Mouse (Mus musculus): ENCODE data around the gene Rhbdf2. TPM values are rescaled to one million over a fixed set of nuclear protein-coding genes. Genes with fewer than 3 reads are reported as not detected.
A peak's percentile ranks its signal among the peaks of the same experiment; 100 is the strongest.

Gene Rhbdf2
- polyA plus RNA-seq, 1 experiment from 2014 or later = 5.7 TPM

GRCm38 (mm10) chr11:116672595-116672994, 45.8 kb upstream of the Rhbdf2 start:
- Histone ChIP-seq H3K4me3 (ENCODE audit: low read depth, low read length) (peak overlapping the region; percentile 71), H3K4me1 (replicated peaks; ENCODE audit: control insufficient read depth, insufficient read depth) (no peaks in the 10 kb centered on the region), H3K4me2 (replicated peaks; ENCODE audit: low read depth) (peak overlapping the region; percentile 93), H3K36me3 (ENCODE audit: control insufficient read depth, insufficient read depth, low read length) (peaks cover 17% of the 10 kb centered on the region; the same call in 1 of the 2 replicates), H3K9me3 (ENCODE audit: control insufficient read depth, low read length) (no peaks in the 10 kb centered on the region), H3K27ac (replicated peaks) (no peak overlapping the region), H3K27me3 (ENCODE audit: control insufficient read depth, insufficient read depth, low read length) (no peaks in the 10 kb centered on the region), H3K9ac (ENCODE audit: low read length) (peak overlapping the region; percentile 79; the same call in 1 of the 2 replicates)
- no peak for DNase-seq (ENCODE audit: low spot score)
- TF ChIP-seq CTCF (IDR thresholded peaks at IDR 0.05; ENCODE audit: low read depth) = 0 out of 2 replicates have a peak, but pooled peaks have one; percentile 17
- TF ChIP-seq EP300 (optimal IDR thresholded peaks at IDR 0.05) = no peak
- 7% methylated on average over 7 of the region's 7 CpGs for WGBS
- ATAC-seq (ENCODE audit: low FRiP score, low TSS enrichment) = no peak

DNA sequence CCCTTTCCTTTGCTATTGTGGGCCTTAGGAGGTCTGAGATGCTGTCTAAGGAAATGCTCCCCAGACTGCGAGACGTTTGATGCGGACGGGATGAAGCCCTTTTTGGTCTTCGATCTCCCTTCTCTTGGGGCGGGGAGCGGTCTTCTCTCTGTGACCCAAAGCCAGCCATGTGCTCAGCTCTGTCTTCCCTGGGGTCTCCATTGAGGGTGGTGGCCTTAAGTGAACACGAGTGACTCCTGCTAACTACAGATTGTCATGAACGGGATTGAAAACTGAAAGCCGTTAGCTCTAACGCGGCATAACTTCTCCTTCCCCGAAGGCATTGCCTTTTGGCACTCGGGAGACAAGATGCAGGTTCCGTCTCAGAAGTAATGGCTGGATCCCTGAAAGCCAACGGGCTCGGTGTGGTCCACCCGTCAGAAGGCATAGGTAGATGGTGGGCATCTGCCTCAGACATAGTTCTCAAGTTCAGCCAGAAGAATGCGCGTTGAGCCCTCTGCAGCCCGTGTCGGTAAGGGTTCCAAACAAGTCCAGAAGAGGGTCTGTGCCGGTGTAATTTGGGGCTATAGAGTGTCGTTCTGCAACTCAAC, 45.1 kb upstream of the Rhbdf2 start:
- Histone ChIP-seq H3K4me1 (replicated peaks; ENCODE audit: control insufficient read depth, insufficient read depth) (no peaks in the 10 kb centered on the region), H3K27me3 (ENCODE audit: control insufficient read depth, insufficient read depth, low read length) (no peaks in the 10 kb centered on the region), H3K36me3 (ENCODE audit: control insufficient read depth, insufficient read depth, low read length) (peaks cover 17% of the 10 kb centered on the region; the same call in 1 of the 2 replicates), H3K27ac (replicated peaks) (peak overlapping the region; percentile 80), H3K4me2 (replicated peaks; ENCODE audit: low read depth) (peak overlapping the region; percentile 93), H3K9ac (ENCODE audit: low read length) (peak overlapping the region; percentile 79), H3K4me3 (ENCODE audit: low read depth, low read length) (peak overlapping the region; percentile 71), H3K9me3 (ENCODE audit: control insufficient read depth, low read length) (no peaks in the 10 kb centered on the region)
- TF ChIP-seq CTCF (IDR thresholded peaks at IDR 0.05; ENCODE audit: low read depth) (no peak), EP300 (optimal IDR thresholded peaks at IDR 0.05) (no peak)
- no peak; the same call in 1 of the 2 replicates for ATAC-seq (ENCODE audit: low FRiP score, low TSS enrichment)
- WGBS = under 1% methylated on average over 24 of the region's 24 CpGs
- DNase-seq (ENCODE audit: low spot score) = peak; percentile 35

GRCm38 (mm10) chr11:116671112-116671844, 44.5 kb upstream of the Rhbdf2 start:
- TF ChIP-seq EP300 (optimal IDR thresholded peaks at IDR 0.05) = peak; percentile 98
- TF ChIP-seq CTCF (IDR thresholded peaks at IDR 0.05; ENCODE audit: low read depth) = peak; percentile 79
- Histone ChIP-seq H3K27ac (replicated peaks) (peak overlapping the region; percentile 80), H3K27me3 (ENCODE audit: control insufficient read depth, insufficient read depth, low read length) (no peaks in the 10 kb centered on the region), H3K36me3 (ENCODE audit: control insufficient read depth, insufficient read depth, low read length) (peaks cover 15% of the 10 kb centered on the region; the same call in 1 of the 2 replicates), H3K9ac (ENCODE audit: low read length) (peak overlapping the region; percentile 79), H3K4me1 (replicated peaks; ENCODE audit: control insufficient read depth, insufficient read depth) (no peaks in the 10 kb centered on the region), H3K9me3 (ENCODE audit: control insufficient read depth, low read length) (no peaks in the 10 kb centered on the region), H3K4me2 (replicated peaks; ENCODE audit: low read depth) (peak overlapping the region; percentile 93), H3K4me3 (ENCODE audit: low read depth, low read length) (peak overlapping the region; percentile 71)
- peak; percentile 91 for ATAC-seq (ENCODE audit: low FRiP score, low TSS enrichment)
- 1% methylated on average over 45 of the region's 45 CpGs for WGBS
- peak; percentile 96 for DNase-seq (ENCODE audit: low spot score)

GRCm38 (mm10) chr11:116670386-116670785, 43.6 kb upstream of the Rhbdf2 start:
- no peaks in the 10 kb centered on the region for H3K4me1 ChIP-seq (replicated peaks; ENCODE audit: control insufficient read depth, insufficient read depth)
- H3K9ac ChIP-seq (ENCODE audit: low read length) = no peak overlapping the region
- H3K27me3 ChIP-seq (ENCODE audit: control insufficient read depth, insufficient read depth, low read length) = no peaks in the 10 kb centered on the region
- 0 out of 2 replicates have a peak, but pooled peaks cover 7% of the 10 kb centered on the region for H3K36me3 ChIP-seq (ENCODE audit: control insufficient read depth, insufficient read depth, low read length)
- no peak for ATAC-seq (ENCODE audit: low FRiP score, low TSS enrichment)
- H3K4me3 ChIP-seq (ENCODE audit: low read depth, low read length) = no peak overlapping the region
- DNase-seq (ENCODE audit: low spot score) = no peak
- H3K9me3 ChIP-seq (ENCODE audit: control insufficient read depth, low read length) = no peaks in the 10 kb centered on the region
- no peak overlapping the region for H3K4me2 ChIP-seq (replicated peaks; ENCODE audit: low read depth)
- 82% methylated on average over 7 of the region's 7 CpGs for WGBS
- TF ChIP-seq EP300 (optimal IDR thresholded peaks at IDR 0.05) = no peak
- no peak for TF ChIP-seq CTCF (IDR thresholded peaks at IDR 0.05; ENCODE audit: low read depth)
- no peak overlapping the region for H3K27ac ChIP-seq (replicated peaks)

DNA sequence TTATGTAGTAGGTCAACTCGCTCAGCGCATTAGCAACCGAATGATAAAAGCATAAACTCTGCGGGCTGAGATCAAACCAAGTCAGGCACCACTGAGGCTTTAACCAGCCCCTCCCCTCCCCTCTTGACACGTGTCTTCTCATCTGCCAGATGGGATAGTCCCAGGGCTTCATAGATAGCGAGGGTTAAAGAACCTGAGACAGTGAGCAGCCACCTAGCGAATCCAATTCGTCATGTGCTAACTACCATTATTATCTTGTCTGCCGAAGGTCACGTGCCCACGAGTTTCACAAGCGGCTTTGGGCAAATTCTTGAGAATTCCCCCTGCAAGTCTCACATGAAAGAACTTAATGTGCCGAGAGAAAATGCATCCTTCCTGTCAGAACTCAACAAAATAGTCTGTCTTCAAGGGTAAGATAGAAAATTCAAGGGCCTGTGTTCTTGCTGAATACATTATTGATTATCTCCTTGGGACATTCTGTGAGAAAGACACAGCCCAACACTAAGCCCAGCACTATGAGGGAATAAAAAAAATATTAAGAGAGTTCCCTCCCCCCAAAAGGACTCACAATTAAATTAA, 43.1 kb upstream of the Rhbdf2 start:
- no peak for ATAC-seq (ENCODE audit: low FRiP score, low TSS enrichment)
- no peak for TF ChIP-seq EP300 (optimal IDR thresholded peaks at IDR 0.05)
- WGBS = 50% methylated on average over 13 of the region's 13 CpGs
- 0 out of 2 replicates have a peak, but pooled peaks cover 6% of the 10 kb centered on the region for H3K36me3 ChIP-seq (ENCODE audit: control insufficient read depth, insufficient read depth, low read length)
- no peak overlapping the region for H3K9ac ChIP-seq (ENCODE audit: low read length)
- H3K27me3 ChIP-seq (ENCODE audit: control insufficient read depth, insufficient read depth, low read length) = no peaks in the 10 kb centered on the region
- H3K4me2 ChIP-seq (replicated peaks; ENCODE audit: low read depth) = no peak overlapping the region
- no peak for DNase-seq (ENCODE audit: low spot score)
- H3K4me3 ChIP-seq (ENCODE audit: low read depth, low read length) = no peak overlapping the region
- H3K9me3 ChIP-seq (ENCODE audit: control insufficient read depth, low read length) = no peaks in the 10 kb centered on the region
- no peak overlapping the region for H3K27ac ChIP-seq (replicated peaks)
- H3K4me1 ChIP-seq (replicated peaks; ENCODE audit: control insufficient read depth, insufficient read depth) = no peaks in the 10 kb centered on the region

Data from stomach, postnatal 0 days (tissue).